Mouse (Mus musculus) stomach, postnatal 0 days (tissue): ENCODE measurements around the gene Pgap1. TPM values are rescaled to one million over a fixed set of nuclear protein-coding genes. Genes with fewer than 3 reads are reported as not detected.

Experiments used
- ATAC-seq: fragments of 200-750 bp; cut with Nextera tagmentation; 2 replicates; pipeline ENCODE4 v1.8.0; 2017; ENCODE audit not compliant: low FRiP score, low TSS enrichment
- DNase-seq: peaks from one replicate; pipeline ENCODE4 v3.0.0-alpha.2; 2016; ENCODE audit warnings: low spot score
- H3K27ac ChIP-seq: fragments of 300-500 bp; sonication (generic); replicated peaks from 2 replicates; pipeline ENCODE4 v1.5.1; 2014; ENCODE audit warnings: mild to moderate bottlenecking, control low read depth
- H3K27me3 ChIP-seq: fragments of 300-500 bp; sonication (generic); 2 replicates; pipeline ENCODE4 v1.6.1; 2014; ENCODE audit warnings: low read length; ENCODE audit not compliant: control insufficient read depth, insufficient read depth
- H3K36me3 ChIP-seq: fragments of 300-500 bp; sonication (generic); 2 replicates; pipeline ENCODE4 v1.6.1; 2014; ENCODE audit warnings: low read length, mixed read lengths; ENCODE audit not compliant: control insufficient read depth, insufficient read depth
- H3K4me1 ChIP-seq: fragments of 300-500 bp; sonication (generic); replicated peaks from 2 replicates; pipeline ENCODE4 v1.6.1; 2014; ENCODE audit warnings: antibody characterized with exemption; ENCODE audit not compliant: control insufficient read depth, insufficient read depth
- H3K4me2 ChIP-seq: fragments of 300-500 bp; sonication (generic); replicated peaks from 2 replicates; pipeline ENCODE4 v1.6.1; 2014; ENCODE audit warnings: low read depth, mild to moderate bottlenecking, control low read depth, moderate library complexity
- H3K4me3 ChIP-seq: fragments of 300-500 bp; sonication (generic); 2 replicates; pipeline ENCODE4 v1.5.1; 2014; ENCODE audit warnings: low read depth, low read length, control low read depth
- H3K9ac ChIP-seq: fragments of 300-500 bp; sonication (generic); 2 replicates; pipeline ENCODE4 v1.6.1; 2014; ENCODE audit warnings: mild to moderate bottlenecking, low read length, control low read depth, mixed read lengths
- H3K9me3 ChIP-seq: fragments of 300-500 bp; sonication (generic); 2 replicates; pipeline ENCODE4 v1.6.1; 2016; ENCODE audit warnings: low read length; ENCODE audit not compliant: control insufficient read depth
- CTCF ChIP-seq: IDR thresholded peaks from 2 replicates; pipeline ENCODE4 v1.5.1; 2016; ENCODE audit warnings: antibody characterized with exemption, low read depth, mild to moderate bottlenecking, moderate library complexity
- EP300 ChIP-seq: optimal IDR thresholded peaks from 2 replicates; pipeline ENCODE3; 2016; ENCODE audit warnings: antibody characterized with exemption
- WGBS: fragments of 180-500 bp; shearing (Covaris S2); extraction: QIAGEN DNeasy Blood & Tissue Kit; methylation state at CpG from one replicate; pipeline ENCODE4 v1.1.7; 2014; 5-methylcytosine and 5-hydroxymethylcytosine counted together
- polyA plus RNA-seq: library from polyadenylated mRNA; unstranded; fragments of >200 nt; fragmentation: Nextera tagmentation; extraction: Ambion mirVana; gene quantifications from 2 replicates; pipeline ENCODE4 v1.2.1, GENCODE M21; 2015

Pgap1 gene
- polyA plus RNA-seq, 1 experiment from 2014 or later = 5.4 TPM

DNA sequence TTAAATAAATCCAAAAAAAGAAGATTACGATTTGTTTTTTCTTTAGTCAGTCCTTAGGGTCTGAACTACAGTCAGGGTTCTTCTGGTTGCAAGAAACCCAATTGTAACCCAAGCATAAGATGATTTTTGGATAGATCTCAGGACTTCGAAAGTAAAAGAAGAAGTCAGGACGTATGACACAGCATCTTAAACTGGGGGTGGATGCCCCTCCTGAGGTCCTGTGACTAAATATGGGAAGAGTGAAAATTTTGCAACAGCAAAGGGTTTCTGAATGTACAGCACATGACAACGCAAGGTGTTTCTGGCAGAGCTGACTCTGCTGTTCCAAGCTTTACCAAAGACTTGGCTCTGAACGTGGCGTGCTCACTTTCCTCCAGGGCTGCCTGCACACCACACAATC, 6.4 kb upstream of the Pgap1 start:
- no peak for TF ChIP-seq EP300
- no peak for TF ChIP-seq CTCF
- Histone ChIP-seq H3K9me3 (no peaks in the 10 kb centered on the region), H3K4me1 (no peaks in the 10 kb centered on the region), H3K27ac (no peak overlapping the region), H3K4me2 (no peak overlapping the region), H3K27me3 (no peaks in the 10 kb centered on the region), H3K4me3 (no peak overlapping the region), H3K9ac (no peak overlapping the region), H3K36me3 (no peaks in the 10 kb centered on the region)
- 86% methylated on average over 6 of the region's 6 CpGs for WGBS
- ATAC-seq (no peak), DNase-seq (no peak)

DNA sequence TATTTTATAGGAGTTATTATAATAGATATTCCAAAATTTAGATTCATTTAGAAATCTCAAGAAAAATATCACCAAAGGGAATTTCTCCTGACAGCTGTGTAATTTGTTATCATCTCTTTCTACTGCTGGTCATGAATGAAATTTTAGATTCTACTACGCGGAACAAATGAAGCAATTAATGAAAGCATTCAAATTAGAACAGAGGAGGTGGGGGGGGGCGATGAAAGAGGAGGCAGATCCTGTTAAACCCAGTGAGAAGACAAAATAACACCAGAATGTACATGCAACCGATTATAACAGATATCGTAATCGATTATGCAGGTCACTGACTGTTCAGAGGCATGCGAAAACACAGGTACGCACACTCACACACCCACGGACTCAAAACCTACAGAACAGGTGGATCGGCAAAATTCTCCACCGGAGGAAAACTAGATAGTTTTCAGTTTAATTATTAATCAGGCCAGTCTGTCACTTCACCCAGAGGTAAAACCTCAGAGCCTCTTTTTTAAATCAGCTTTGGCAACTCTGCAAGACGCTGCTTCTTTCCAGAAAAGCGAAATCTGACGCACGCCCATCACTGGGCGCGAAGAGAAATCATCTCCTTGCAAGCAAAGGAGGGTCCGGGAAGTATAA, 780 bp downstream of the Pgap1 start:
- Histone ChIP-seq H3K27me3 (no peaks in the 10 kb centered on the region), H3K4me2 (peak overlapping the region; percentile 97), H3K4me3 (peak overlapping the region; percentile 74), H3K9ac (peak overlapping the region; percentile 70), H3K27ac (peak overlapping the region; percentile 84), H3K9me3 (no peaks in the 10 kb centered on the region), H3K4me1 (no peaks in the 10 kb centered on the region), H3K36me3 (no peaks in the 10 kb centered on the region)
- TF ChIP-seq CTCF = no peak
- WGBS = 4% methylated on average over 18 of the region's 18 CpGs
- no peak for ATAC-seq
- peak; percentile 16 for DNase-seq

DNA sequence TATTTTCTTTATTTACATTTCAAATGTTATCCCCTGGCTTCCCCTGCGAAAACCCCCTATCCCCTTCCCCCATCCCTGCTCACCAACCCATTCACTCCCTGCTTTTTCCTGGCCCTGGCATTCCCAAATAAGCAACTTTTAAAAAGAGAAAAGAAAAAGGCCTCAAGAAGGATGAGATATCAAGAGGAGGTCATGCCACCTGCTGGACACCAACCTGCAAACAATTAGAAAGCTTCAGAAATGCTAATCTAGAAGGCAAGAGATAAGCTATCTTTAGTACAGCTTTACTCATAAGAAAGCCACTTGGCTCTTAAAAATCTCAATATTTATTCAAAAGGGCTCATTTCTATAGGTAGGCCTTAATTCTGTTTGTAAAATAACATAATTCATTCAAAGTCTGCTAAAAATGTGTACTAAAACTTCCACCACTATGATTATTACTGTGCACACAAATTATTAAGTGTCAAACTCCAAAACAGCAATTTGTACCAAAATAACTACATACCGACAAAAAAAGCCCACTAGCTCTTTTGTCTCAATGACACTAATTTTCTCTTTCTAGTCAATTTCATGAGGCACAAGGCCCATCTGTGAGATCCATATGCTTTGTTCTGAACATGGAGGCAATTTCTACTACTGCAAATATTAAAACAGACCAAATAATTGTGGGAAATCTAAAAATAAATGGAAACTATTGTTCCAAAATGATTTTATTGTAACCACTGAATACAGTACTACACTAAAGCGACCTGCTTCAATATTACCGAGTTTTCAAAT, 1.9 kb downstream of the Pgap1 start:
- Histone ChIP-seq H3K9ac (no peak overlapping the region), H3K27me3 (no peaks in the 10 kb centered on the region), H3K4me1 (no peaks in the 10 kb centered on the region), H3K9me3 (no peaks in the 10 kb centered on the region), H3K27ac (no peak overlapping the region), H3K4me3 (no peak overlapping the region), H3K4me2 (no peak overlapping the region), H3K36me3 (no peaks in the 10 kb centered on the region)
- 51% methylated on average over 4 of the region's 4 CpGs for WGBS
- DNase-seq = no peak
- ATAC-seq = no peak
- TF ChIP-seq EP300 = no peak
- TF ChIP-seq CTCF = peak; percentile 54

DNA sequence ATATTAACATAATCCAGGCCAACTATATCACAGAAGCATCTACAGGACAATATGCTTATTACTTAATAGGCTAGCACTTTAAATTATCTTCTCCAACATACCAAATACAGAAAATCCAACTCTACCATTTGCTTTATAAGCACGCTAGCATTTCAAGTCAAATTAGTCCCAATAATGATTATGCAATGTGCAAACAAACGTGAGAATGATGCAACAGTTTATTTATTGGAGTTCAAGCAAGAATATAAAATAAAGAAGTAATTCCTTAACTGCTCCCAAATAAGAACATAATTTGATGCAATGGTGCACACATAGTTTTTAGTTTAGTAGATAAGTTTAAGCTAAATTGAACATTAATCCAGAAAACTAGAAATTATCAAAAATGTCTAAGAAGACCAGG, 4.9 kb downstream of the Pgap1 start:
- Histone ChIP-seq H3K9ac (no peak overlapping the region), H3K27me3 (no peaks in the 10 kb centered on the region), H3K4me1 (no peaks in the 10 kb centered on the region), H3K9me3 (no peaks in the 10 kb centered on the region), H3K36me3 (no peaks in the 10 kb centered on the region), H3K4me2 (no peak overlapping the region), H3K27ac (no peak overlapping the region), H3K4me3 (no peak overlapping the region)
- DNase-seq (no peak), ATAC-seq (no peak)
- TF ChIP-seq EP300 (no peak), CTCF (no peak)
- 85% methylated on average over 2 of the region's 2 CpGs for WGBS

DNA sequence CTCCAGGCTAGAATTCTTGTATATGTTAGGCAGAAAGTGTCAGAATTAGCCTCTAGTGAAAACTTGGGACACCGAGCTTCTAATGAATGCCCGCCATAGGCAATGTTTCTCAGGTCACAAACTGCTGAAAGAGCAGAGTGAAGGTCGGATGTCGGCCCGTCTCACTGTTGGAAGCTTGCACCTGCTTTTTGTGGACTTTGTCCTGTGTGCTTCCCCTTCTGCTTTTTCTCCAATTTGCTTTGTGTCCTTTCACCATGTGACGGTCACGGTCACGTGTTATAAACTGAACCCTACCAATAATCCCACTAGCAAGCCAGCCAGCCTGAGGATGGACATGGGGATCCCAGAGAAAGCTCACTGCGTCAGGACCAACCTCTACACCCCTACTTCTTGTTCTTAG, 12.3 kb downstream of the Pgap1 start:
- no peak for TF ChIP-seq CTCF
- no peak for TF ChIP-seq EP300
- no peak for ATAC-seq
- H3K9ac ChIP-seq = no peak overlapping the region
- WGBS = 91% methylated on average over 9 of the region's 9 CpGs
- no peaks in the 10 kb centered on the region for H3K4me1 ChIP-seq
- no peaks in the 10 kb centered on the region for H3K9me3 ChIP-seq
- H3K4me2 ChIP-seq = no peak overlapping the region
- H3K36me3 ChIP-seq = peaks cover 4% of the 10 kb centered on the region; the same call in 1 of the 2 replicates
- H3K27me3 ChIP-seq = no peaks in the 10 kb centered on the region
- H3K4me3 ChIP-seq = no peak overlapping the region
- H3K27ac ChIP-seq = no peak overlapping the region
- no peak for DNase-seq

DNA sequence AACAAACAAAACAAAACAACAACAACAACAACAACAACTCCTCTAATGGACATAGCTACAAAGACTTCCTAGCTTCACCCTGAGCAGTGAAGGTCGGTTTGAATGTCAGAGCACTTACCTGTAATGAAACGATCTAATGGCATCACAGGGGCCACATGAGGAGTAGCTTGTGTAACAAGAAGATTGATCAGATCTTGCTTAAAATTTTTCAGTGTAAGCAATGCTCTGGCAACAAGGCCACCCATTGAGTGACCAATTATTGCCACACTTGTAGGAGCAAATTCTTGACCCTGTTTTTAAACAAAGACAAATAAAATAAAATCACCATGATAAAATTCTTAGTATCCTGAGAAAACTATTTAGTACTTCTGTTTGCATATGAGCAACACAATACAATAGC, 14.6 kb downstream of the Pgap1 start:
- H3K27ac ChIP-seq = no peak overlapping the region
- no peak overlapping the region for H3K4me2 ChIP-seq
- no peak overlapping the region for H3K9ac ChIP-seq
- ATAC-seq (no peak), DNase-seq (no peak)
- H3K36me3 ChIP-seq = peaks cover 10% of the 10 kb centered on the region; the same call in 1 of the 2 replicates
- H3K9me3 ChIP-seq = no peaks in the 10 kb centered on the region
- H3K4me1 ChIP-seq = no peaks in the 10 kb centered on the region
- H3K4me3 ChIP-seq = no peak overlapping the region
- no peaks in the 10 kb centered on the region for H3K27me3 ChIP-seq
- no peak for TF ChIP-seq CTCF
- no peak for TF ChIP-seq EP300
- WGBS = 88% methylated on average over 2 of the region's 2 CpGs
